Mouse (Mus musculus) midbrain, postnatal 0 days (tissue): ENCODE measurements at regions not wholly inside any gene's neighbourhood (a gene's known extent, or its start where the extent isn't known, plus 50 kb on each side); places are given as distances from the start of the nearest gene placed in this dataset.

Experiments used
- ATAC-seq: fragments of 200-750 bp; cut with Nextera tagmentation; 2 replicates; pipeline ENCODE4 v1.8.0; 2017; ENCODE audit warnings: moderate number of reproducible peaks, mild to moderate bottlenecking, moderate TSS enrichment, moderate library complexity; ENCODE audit not compliant: low FRiP score
- DNase-seq: peaks from one replicate; pipeline ENCODE4 v3.0.0-alpha.2; 2015; ENCODE audit warnings: low spot score
- H3K27ac ChIP-seq: fragments of 300-500 bp; sonication (generic); 2 replicates; pipeline ENCODE4 v1.5.1; 2014; ENCODE audit warnings: low read depth, mild to moderate bottlenecking, low read length, mixed read lengths
- H3K27me3 ChIP-seq: fragments of 300-500 bp; sonication (generic); 2 replicates; pipeline ENCODE4 v1.6.1; 2014; ENCODE audit warnings: low read length, control low read depth, mixed read lengths; ENCODE audit not compliant: insufficient read depth
- H3K36me3 ChIP-seq: fragments of 300-500 bp; sonication (generic); 2 replicates; pipeline ENCODE4 v1.6.1; 2014; ENCODE audit warnings: low read length, control low read depth, mixed read lengths; ENCODE audit not compliant: insufficient read depth
- H3K4me1 ChIP-seq: fragments of 300-500 bp; sonication (generic); 2 replicates; pipeline ENCODE4 v1.6.1; 2014; ENCODE audit warnings: mild to moderate bottlenecking, control low read depth, antibody characterized with exemption, low read length, mixed read lengths; ENCODE audit not compliant: insufficient read depth
- H3K4me2 ChIP-seq: fragments of 300-500 bp; sonication (generic); 2 replicates; pipeline ENCODE4 v1.6.1; 2014; ENCODE audit warnings: low read depth, mild to moderate bottlenecking, low read length, mixed read lengths; ENCODE audit not compliant: poor library complexity, severe bottlenecking
- H3K4me3 ChIP-seq: fragments of 300-500 bp; sonication (generic); 2 replicates; pipeline ENCODE4 v1.5.1; 2014; ENCODE audit warnings: low read depth, mild to moderate bottlenecking, low read length, moderate library complexity
- H3K9ac ChIP-seq: fragments of 300-500 bp; sonication (generic); replicated peaks from 2 replicates; pipeline ENCODE4 v1.6.1; 2014; ENCODE audit warnings: mild to moderate bottlenecking, low read length, moderate library complexity, mixed read lengths; ENCODE audit not compliant: poor library complexity, severe bottlenecking
- H3K9me3 ChIP-seq: fragments of 300-500 bp; sonication (generic); 2 replicates; pipeline ENCODE4 v1.6.1; 2016; ENCODE audit warnings: low read length, control low read depth
- CTCF ChIP-seq: IDR thresholded peaks from 2 replicates; pipeline ENCODE4 v1.5.1; 2016; ENCODE audit warnings: antibody characterized with exemption, mild to moderate bottlenecking
- WGBS: fragments of 180-500 bp; shearing (Covaris S2); extraction: QIAGEN DNeasy Blood & Tissue Kit; methylation state at CpG from one replicate; pipeline ENCODE4 v1.1.7; 2014; 5-methylcytosine and 5-hydroxymethylcytosine counted together

- H3K4me1 ChIP-seq: no peaks in the 10 kb centered on the region
- DNase-seq (no peak), ATAC-seq (no peak)
- H3K9ac ChIP-seq: no peak overlapping the region
- no peaks in the 10 kb centered on the region for H3K9me3 ChIP-seq
- H3K36me3 ChIP-seq: no peaks in the 10 kb centered on the region
- no peak overlapping the region for H3K4me3 ChIP-seq
- no peak for TF ChIP-seq CTCF
- no peaks in the 10 kb centered on the region for H3K27me3 ChIP-seq
- no peak overlapping the region for H3K4me2 ChIP-seq
- H3K27ac ChIP-seq: no peak overlapping the region
- WGBS: 88% methylated on average over 1 of the region's 1 CpGs
Measured at GRCm38 (mm10) chr13:39278101-39278500, 317.4 kb upstream of the Slc35b3 start.

GRCm38 (mm10) chr13:39266024-39266423 is 305.3 kb upstream of the Slc35b3 start:
- DNase-seq: no peak
- no peaks in the 10 kb centered on the region for H3K9me3 ChIP-seq
- H3K36me3 ChIP-seq: no peaks in the 10 kb centered on the region
- H3K9ac ChIP-seq: no peak overlapping the region
- H3K27ac ChIP-seq: no peak overlapping the region
- no peak for TF ChIP-seq CTCF
- no peaks in the 10 kb centered on the region for H3K27me3 ChIP-seq
- 32% methylated on average over 5 of the region's 5 CpGs for WGBS
- no peak for ATAC-seq
- no peak overlapping the region for H3K4me2 ChIP-seq
- H3K4me1 ChIP-seq: no peaks in the 10 kb centered on the region
- no peak overlapping the region for H3K4me3 ChIP-seq

GRCm38 (mm10) chr13:39256708-39257107 is 296.0 kb upstream of the Slc35b3 start:
- Histone ChIP-seq H3K4me2 (no peak overlapping the region), H3K9me3 (no peaks in the 10 kb centered on the region), H3K36me3 (no peaks in the 10 kb centered on the region), H3K27ac (no peak overlapping the region), H3K9ac (no peak overlapping the region), H3K4me1 (no peaks in the 10 kb centered on the region), H3K27me3 (no peaks in the 10 kb centered on the region), H3K4me3 (no peak overlapping the region)
- no peak for ATAC-seq
- no peak for DNase-seq
- 27% methylated on average over 3 of the region's 3 CpGs for WGBS
- TF ChIP-seq CTCF: no peak

- no peak for ATAC-seq
- no peak overlapping the region for H3K4me3 ChIP-seq
- H3K36me3 ChIP-seq: no peaks in the 10 kb centered on the region
- no peak overlapping the region for H3K9ac ChIP-seq
- no peaks in the 10 kb centered on the region for H3K27me3 ChIP-seq
- no peak for TF ChIP-seq CTCF
- no peak overlapping the region for H3K4me2 ChIP-seq
- H3K9me3 ChIP-seq: no peaks in the 10 kb centered on the region
- no peak overlapping the region for H3K27ac ChIP-seq
- 68% methylated on average over 3 of the region's 3 CpGs for WGBS
- DNase-seq: no peak
- H3K4me1 ChIP-seq: no peaks in the 10 kb centered on the region
Measured at GRCm38 (mm10) chr13:39255338-39255737, 294.7 kb upstream of the Slc35b3 start.

- WGBS: 98% methylated on average over 3 of the region's 3 CpGs
- ATAC-seq (no peak), DNase-seq (no peak)
- H3K27me3 ChIP-seq: no peaks in the 10 kb centered on the region
- TF ChIP-seq CTCF: no peak
- no peaks in the 10 kb centered on the region for H3K9me3 ChIP-seq
- H3K4me3 ChIP-seq: no peak overlapping the region
- no peak overlapping the region for H3K4me2 ChIP-seq
- H3K27ac ChIP-seq: no peak overlapping the region
- no peaks in the 10 kb centered on the region for H3K4me1 ChIP-seq
- no peak overlapping the region for H3K9ac ChIP-seq
- no peaks in the 10 kb centered on the region for H3K36me3 ChIP-seq
Measured at GRCm38 (mm10) chr13:39252591-39252990, 291.9 kb upstream of the Slc35b3 start.

- Histone ChIP-seq H3K36me3 (no peaks in the 10 kb centered on the region), H3K4me2 (no peak overlapping the region), H3K9ac (no peak overlapping the region), H3K9me3 (no peaks in the 10 kb centered on the region), H3K27ac (no peak overlapping the region), H3K27me3 (no peaks in the 10 kb centered on the region), H3K4me3 (no peak overlapping the region), H3K4me1 (no peaks in the 10 kb centered on the region)
- DNase-seq (no peak), ATAC-seq (no peak)
- TF ChIP-seq CTCF: no peak
- WGBS: 57% methylated on average over 4 of the region's 4 CpGs
Measured at GRCm38 (mm10) chr13:39250096-39250495, 289.4 kb upstream of the Slc35b3 start.
